Mouse (Mus musculus): ENCODE data around the gene Clspn. TPM values are rescaled to one million over a fixed set of nuclear protein-coding genes. Genes with fewer than 3 reads are reported as not detected.

Gene Clspn
- polyA plus RNA-seq, 1 experiment from 2014 or later: 23.6 TPM

- Histone ChIP-seq H3K9ac (ENCODE audit: low read length) (no peak overlapping the region), H3K36me3 (ENCODE audit: control insufficient read depth, insufficient read depth, low read length) (peaks cover 17% of the 10 kb centered on the region), H3K27ac (ENCODE audit: low read length) (no peak overlapping the region), H3K9me3 (replicated peaks; ENCODE audit: control insufficient read depth, low read length) (no peaks in the 10 kb centered on the region), H3K27me3 (ENCODE audit: control insufficient read depth, insufficient read depth, low read length) (no peaks in the 10 kb centered on the region), H3K4me1 (ENCODE audit: control insufficient read depth, insufficient read depth, low read length) (no peaks in the 10 kb centered on the region), H3K4me2 (ENCODE audit: low read depth, low read length) (no peak overlapping the region), H3K4me3 (replicated peaks; ENCODE audit: low read length) (no peak overlapping the region)
- no peak for ATAC-seq (ENCODE audit: insufficient read depth, low FRiP score)
- 96% methylated on average over 13 of the region's 13 CpGs for WGBS
These were observed 29.0 kb downstream of the Clspn start for GRCm38 (mm10) chr4:126585739-126586138.

- Histone ChIP-seq H3K9me3 (replicated peaks; ENCODE audit: control insufficient read depth, low read length) (no peaks in the 10 kb centered on the region), H3K4me3 (replicated peaks; ENCODE audit: low read length) (no peak overlapping the region), H3K27me3 (ENCODE audit: control insufficient read depth, insufficient read depth, low read length) (no peaks in the 10 kb centered on the region), H3K36me3 (ENCODE audit: control insufficient read depth, insufficient read depth, low read length) (peaks cover 11% of the 10 kb centered on the region), H3K27ac (ENCODE audit: low read length) (no peak overlapping the region), H3K9ac (ENCODE audit: low read length) (no peak overlapping the region), H3K4me2 (ENCODE audit: low read depth, low read length) (no peak overlapping the region), H3K4me1 (ENCODE audit: control insufficient read depth, insufficient read depth, low read length) (no peaks in the 10 kb centered on the region)
- 90% methylated on average over 6 of the region's 6 CpGs for WGBS
- ATAC-seq (ENCODE audit: insufficient read depth, low FRiP score): no peak
These were observed 35.3 kb downstream of the Clspn start for GRCm38 (mm10) chr4:126592039-126592438.

GRCm38 (mm10) chr4:126599971-126600754 lies 43.4 kb downstream of the Clspn start:
- Histone ChIP-seq H3K9me3 (replicated peaks; ENCODE audit: control insufficient read depth, low read length) (no peaks in the 10 kb centered on the region), H3K4me2 (ENCODE audit: low read depth, low read length) (no peak overlapping the region), H3K27me3 (ENCODE audit: control insufficient read depth, insufficient read depth, low read length) (no peaks in the 10 kb centered on the region), H3K4me1 (ENCODE audit: control insufficient read depth, insufficient read depth, low read length) (peaks cover 6% of the 10 kb centered on the region; the same call in 1 of the 2 replicates), H3K4me3 (replicated peaks; ENCODE audit: low read length) (no peak overlapping the region), H3K9ac (ENCODE audit: low read length) (no peak overlapping the region), H3K27ac (ENCODE audit: low read length) (no peak overlapping the region), H3K36me3 (ENCODE audit: control insufficient read depth, insufficient read depth, low read length) (no peaks in the 10 kb centered on the region)
- peak; percentile 24; the same call in 1 of the 2 replicates for ATAC-seq (ENCODE audit: insufficient read depth, low FRiP score)
- WGBS: 32% methylated on average over 8 of the region's 8 CpGs

- Histone ChIP-seq H3K9ac (ENCODE audit: low read length) (peak overlapping the region; percentile 29; the same call in 1 of the 2 replicates), H3K9me3 (replicated peaks; ENCODE audit: control insufficient read depth, low read length) (no peaks in the 10 kb centered on the region), H3K36me3 (ENCODE audit: control insufficient read depth, insufficient read depth, low read length) (no peaks in the 10 kb centered on the region), H3K4me2 (ENCODE audit: low read depth, low read length) (peak overlapping the region; percentile 51), H3K4me3 (replicated peaks; ENCODE audit: low read length) (peak overlapping the region; percentile 17; the same call in 1 of the 2 replicates), H3K27me3 (ENCODE audit: control insufficient read depth, insufficient read depth, low read length) (no peaks in the 10 kb centered on the region), H3K4me1 (ENCODE audit: control insufficient read depth, insufficient read depth, low read length) (peaks cover 6% of the 10 kb centered on the region; the same call in 1 of the 2 replicates), H3K27ac (ENCODE audit: low read length) (no peak overlapping the region)
- ATAC-seq (ENCODE audit: insufficient read depth, low FRiP score): peak; percentile 86
- WGBS: 25% methylated on average over 21 of the region's 22 CpGs
These were observed 45.1 kb downstream of the Clspn start for GRCm38 (mm10) chr4:126601597-126602444.

- no peak overlapping the region for H3K27ac ChIP-seq (ENCODE audit: low read length)
- peak overlapping the region; percentile 17; the same call in 1 of the 2 replicates for H3K4me3 ChIP-seq (replicated peaks; ENCODE audit: low read length)
- H3K4me2 ChIP-seq (ENCODE audit: low read depth, low read length): peak overlapping the region; percentile 51
- no peaks in the 10 kb centered on the region for H3K27me3 ChIP-seq (ENCODE audit: control insufficient read depth, insufficient read depth, low read length)
- no peak for ATAC-seq (ENCODE audit: insufficient read depth, low FRiP score)
- WGBS: 17% methylated on average over 6 of the region's 6 CpGs
- H3K4me1 ChIP-seq (ENCODE audit: control insufficient read depth, insufficient read depth, low read length): peaks cover 6% of the 10 kb centered on the region; the same call in 1 of the 2 replicates
- H3K9ac ChIP-seq (ENCODE audit: low read length): 0 out of 2 replicates have a peak overlapping the region, but pooled peaks have one; percentile 29
- no peaks in the 10 kb centered on the region for H3K36me3 ChIP-seq (ENCODE audit: control insufficient read depth, insufficient read depth, low read length)
- H3K9me3 ChIP-seq (replicated peaks; ENCODE audit: control insufficient read depth, low read length): no peaks in the 10 kb centered on the region
These were observed 45.7 kb downstream of the Clspn start for GRCm38 (mm10) chr4:126602445-126602762.

GRCm38 (mm10) chr4:126604141-126604540 lies 47.4 kb downstream of the Clspn start:
- no peaks in the 10 kb centered on the region for H3K36me3 ChIP-seq (ENCODE audit: control insufficient read depth, insufficient read depth, low read length)
- no peak overlapping the region for H3K4me2 ChIP-seq (ENCODE audit: low read depth, low read length)
- H3K4me1 ChIP-seq (ENCODE audit: control insufficient read depth, insufficient read depth, low read length): peaks cover 6% of the 10 kb centered on the region; the same call in 1 of the 2 replicates
- H3K27me3 ChIP-seq (ENCODE audit: control insufficient read depth, insufficient read depth, low read length): no peaks in the 10 kb centered on the region
- no peak for ATAC-seq (ENCODE audit: insufficient read depth, low FRiP score)
- 85% methylated on average over 2 of the region's 2 CpGs for whole genome bisulfite sequencing
- H3K9me3 ChIP-seq (replicated peaks; ENCODE audit: control insufficient read depth, low read length): no peaks in the 10 kb centered on the region
- no peak overlapping the region for H3K27ac ChIP-seq (ENCODE audit: low read length)
- no peak overlapping the region for H3K9ac ChIP-seq (ENCODE audit: low read length)
- H3K4me3 ChIP-seq (replicated peaks; ENCODE audit: low read length): no peak overlapping the region

GRCm38 (mm10) chr4:126605751-126606150 lies 49.0 kb downstream of the Clspn start:
- H3K4me1 ChIP-seq (ENCODE audit: control insufficient read depth, insufficient read depth, low read length): peaks cover 6% of the 10 kb centered on the region; the same call in 1 of the 2 replicates
- no peak overlapping the region for H3K4me3 ChIP-seq (replicated peaks; ENCODE audit: low read length)
- H3K9me3 ChIP-seq (replicated peaks; ENCODE audit: control insufficient read depth, low read length): no peaks in the 10 kb centered on the region
- H3K36me3 ChIP-seq (ENCODE audit: control insufficient read depth, insufficient read depth, low read length): no peaks in the 10 kb centered on the region
- H3K27me3 ChIP-seq (ENCODE audit: control insufficient read depth, insufficient read depth, low read length): no peaks in the 10 kb centered on the region
- no peak overlapping the region for H3K27ac ChIP-seq (ENCODE audit: low read length)
- no peak overlapping the region for H3K4me2 ChIP-seq (ENCODE audit: low read depth, low read length)
- no peak for ATAC-seq (ENCODE audit: insufficient read depth, low FRiP score)
- no peak overlapping the region for H3K9ac ChIP-seq (ENCODE audit: low read length)
- 80% methylated on average over 4 of the region's 4 CpGs for WGBS

- peak; percentile 89 for ATAC-seq (ENCODE audit: insufficient read depth, low FRiP score)
- peak within 1 kb of the TSS; percentile 92 for H3K9ac ChIP-seq (ENCODE audit: low read length)
- WGBS: under 1% methylated on average over 45 of the region's 48 CpGs
- H3K36me3 ChIP-seq (ENCODE audit: control insufficient read depth, insufficient read depth, low read length): no peaks in the 10 kb centered on the region
- H3K27me3 ChIP-seq (ENCODE audit: control insufficient read depth, insufficient read depth, low read length): no peaks in the 10 kb centered on the region
- H3K4me1 ChIP-seq (ENCODE audit: control insufficient read depth, insufficient read depth, low read length): no peaks in the 10 kb centered on the region
- peak within 1 kb of the TSS; percentile 92 for H3K4me2 ChIP-seq (ENCODE audit: low read depth, low read length)
- peak within 1 kb of the TSS; percentile 66 for H3K27ac ChIP-seq (ENCODE audit: low read length)
- H3K4me3 ChIP-seq (replicated peaks; ENCODE audit: low read length): peak within 1 kb of the TSS; percentile 74
- no peaks in the 10 kb centered on the region for H3K9me3 ChIP-seq (replicated peaks; ENCODE audit: control insufficient read depth, low read length)
These were observed 53.0 kb downstream of the Clspn start, which contains the start of gene 5730409E04Rik for GRCm38 (mm10) chr4:126609606-126610181. Gene 5730409E04Rik (plus strand): TSS chr4:126609818.

Data from stomach, embryonic 16.5 days (tissue).